Mouse (Mus musculus) heart, adult 2 months (tissue): ENCODE results near the gene Sgk1.

ENCODE experiments used
- CTCF ChIP-seq: fragments of 200-600 bp; IDR thresholded peaks from 2 replicates; pipeline ENCODE4 v1.8.1; 2022; ENCODE audit warnings: antibody characterized with exemption, mild to moderate bottlenecking, moderate library complexity
- POLR2A ChIP-seq: fragments of 200-500 bp; IDR thresholded peaks from 2 replicates; pipeline ENCODE4 v1.6.1; 2011; ENCODE audit warnings: mild to moderate bottlenecking, low read depth, low read length, control low read depth; ENCODE audit not compliant: insufficient read depth

DNA sequence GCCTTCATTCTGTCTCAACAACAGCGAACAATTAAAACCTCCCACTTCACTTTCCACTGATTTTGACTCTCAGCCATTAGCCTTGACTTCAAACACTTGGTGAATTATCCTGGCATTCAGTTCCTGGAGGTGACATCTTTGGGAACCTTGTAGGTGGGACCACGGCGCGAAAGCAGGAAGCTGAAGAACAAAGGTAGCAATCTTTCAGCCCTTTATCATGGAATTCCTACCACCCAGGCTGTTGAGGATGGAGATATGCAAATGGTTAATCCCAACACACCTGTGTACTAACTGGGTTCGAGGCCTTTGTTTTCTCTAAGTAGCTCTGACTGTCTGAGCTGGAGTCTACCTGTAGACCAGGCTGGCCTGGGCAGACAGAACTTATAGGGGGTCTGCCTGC is 106.5 kb downstream of the Sgk1 start:
- TF ChIP-seq POLR2A (no peak), CTCF (no peak)
